Mouse (Mus musculus) spleen, adult 2 months (tissue): ENCODE measurements around the gene Zfp825. TPM values are rescaled to one million over a fixed set of nuclear protein-coding genes. Genes with fewer than 3 reads are reported as not detected.
"Not testable (repeated sequence)": the region's sequence is repeated elsewhere in the genome, so short reads cannot be mapped to it uniquely, and the experiment has no call there.

Source experiments
- DNase-seq, 2 experiments: peaks; one replicate each; pipeline versions ENCODE4 v3.0.0 to v3.0.0-alpha.2; 2012 to 2021; ENCODE audit warnings: low spot score in 2 of 2, low read depth in 1 of 2
- H3K27ac ChIP-seq: fragments of 200-500 bp; 2 replicates; pipeline ENCODE4 v1.5.1; 2012; ENCODE audit warnings: low read length, inconsistent platforms; ENCODE audit not compliant: insufficient read depth
- H3K27me3 ChIP-seq: fragments of 200-500 bp; 2 replicates; pipeline ENCODE4 v1.6.1; 2012; ENCODE audit warnings: mild to moderate bottlenecking, moderate library complexity, low read length, inconsistent platforms; ENCODE audit not compliant: control insufficient read depth, insufficient read depth
- H3K36me3 ChIP-seq: fragments of 200-500 bp; 2 replicates; pipeline ENCODE4 v1.6.1; 2012; ENCODE audit warnings: mild to moderate bottlenecking, low read length, inconsistent platforms; ENCODE audit not compliant: control insufficient read depth, insufficient read depth
- H3K4me1 ChIP-seq: fragments of 200-500 bp; 2 replicates; pipeline ENCODE4 v1.6.1; 2011; ENCODE audit warnings: inconsistent platforms; ENCODE audit not compliant: control insufficient read depth, insufficient read depth, insufficient read length
- H3K4me3 ChIP-seq: fragments of 200-500 bp; 2 replicates; pipeline ENCODE4 v1.5.1; 2011; ENCODE audit warnings: mild to moderate bottlenecking, inconsistent platforms; ENCODE audit not compliant: insufficient read depth, insufficient read length; ENCODE audit errors: extremely low read depth
- CTCF ChIP-seq: fragments of 200-500 bp; IDR thresholded peaks from 2 replicates; pipeline ENCODE4 v1.5.1; 2011; ENCODE audit warnings: mild to moderate bottlenecking, inconsistent platforms; ENCODE audit not compliant: insufficient read depth, insufficient read length, insufficient replicate concordance; ENCODE audit errors: extremely low read depth
- POLR2A ChIP-seq: fragments of 200-500 bp; IDR thresholded peaks from 2 replicates; pipeline ENCODE4 v1.6.1; 2011; ENCODE audit warnings: low read depth, low read length, inconsistent platforms
- WGBS: fragments of 180-500 bp; shearing (Covaris S2); methylation state at CpG from one replicate; pipeline ENCODE4 v1.1.7; 2018; 5-methylcytosine and 5-hydroxymethylcytosine counted together
- polyA plus RNA-seq: library from polyadenylated mRNA; depleted of rRNA; stranded (reverse); fragments of >200 nt; gene quantifications from 2 replicates; pipeline ENCODE4 v1.2.3, GENCODE M21; 2012; rRNA removed

The Zfp825 gene
- 0.40 and 0.55 TPM in 2 replicates for polyA plus RNA-seq

DNA sequence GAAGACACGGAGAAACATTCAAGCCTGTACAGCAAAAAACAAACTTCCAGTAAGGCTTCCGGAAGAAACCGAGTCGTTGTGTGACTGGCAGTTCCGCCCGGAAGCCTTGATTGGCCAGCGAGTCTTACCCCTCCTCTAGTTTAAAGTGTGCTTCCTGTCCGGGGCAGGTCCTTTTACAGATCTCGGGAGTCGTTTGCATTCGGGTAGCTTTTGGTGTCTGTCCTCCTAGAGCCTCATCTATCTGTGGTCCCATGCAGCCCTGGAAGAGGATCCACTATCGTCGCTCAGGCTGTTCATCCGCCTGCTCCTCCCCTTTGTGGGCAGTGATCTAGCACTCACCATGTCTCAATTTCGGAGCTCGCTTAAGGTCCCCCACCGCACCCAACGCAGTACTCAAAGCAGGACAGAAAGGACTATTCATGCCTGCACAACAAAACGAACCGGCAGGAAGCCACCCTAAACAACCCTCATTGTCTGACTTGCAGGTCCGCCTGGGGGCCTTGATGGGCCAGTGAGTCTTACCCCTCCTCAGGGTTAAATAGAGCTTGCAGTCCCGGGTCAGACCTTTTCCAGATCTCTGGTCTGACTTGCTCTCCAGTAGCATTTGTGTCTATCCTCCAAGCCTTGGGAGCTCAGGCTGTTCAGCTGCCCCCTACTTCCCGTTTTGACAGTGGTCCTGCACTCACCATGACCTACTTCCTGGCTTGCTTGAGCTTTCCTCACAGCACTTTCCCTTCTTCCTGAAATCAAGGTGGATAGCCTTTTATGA, at the start of gene Zfp825:
TSS of gene Zfp825 (minus strand) at position 82 of the 769 bp plus-strand sequence.
- Histone ChIP-seq H3K27ac (peak within 1 kb of the TSS; percentile 92), H3K4me1 (peaks cover 2% of the 10 kb centered on the region), H3K36me3 (no peaks in the 10 kb centered on the region), H3K27me3 (no peaks in the 10 kb centered on the region), H3K4me3 (peak within 1 kb of the TSS; percentile 81)
- TF ChIP-seq POLR2A (no peak; the same call in 1 of the 2 replicates), CTCF (no peak)
- under 1% methylated on average over 23 of the region's 23 CpGs for WGBS
- peak; percentile 65 to 67 for DNase-seq

DNA sequence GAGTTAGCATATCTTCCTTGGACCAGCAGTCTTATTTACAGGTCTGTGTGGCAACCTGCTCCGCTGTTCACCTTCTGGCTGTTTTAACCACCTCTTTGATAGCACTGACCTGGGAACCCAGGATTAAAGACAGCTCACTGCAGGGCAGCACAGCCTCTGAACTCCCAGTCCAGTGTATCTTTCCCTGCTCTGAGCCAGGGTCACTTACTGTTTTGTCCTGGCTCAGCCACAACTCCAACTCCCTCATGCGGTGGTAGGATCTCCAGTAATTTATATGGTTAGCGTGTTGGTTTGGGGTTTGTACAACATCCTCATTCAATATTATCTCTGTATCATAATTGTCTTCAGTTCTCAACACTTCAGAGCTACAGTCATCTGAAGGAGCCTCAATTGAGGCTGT, 41.6 kb upstream of the Zfp825 start:
- WGBS, result 92% methylated on average over 3 of the region's 3 CpGs
- H3K4me3 ChIP-seq, H3K27me3 ChIP-seq, DNase-seq, H3K27ac ChIP-seq, H3K4me1 ChIP-seq, H3K36me3 ChIP-seq: not testable (repeated sequence)

DNA sequence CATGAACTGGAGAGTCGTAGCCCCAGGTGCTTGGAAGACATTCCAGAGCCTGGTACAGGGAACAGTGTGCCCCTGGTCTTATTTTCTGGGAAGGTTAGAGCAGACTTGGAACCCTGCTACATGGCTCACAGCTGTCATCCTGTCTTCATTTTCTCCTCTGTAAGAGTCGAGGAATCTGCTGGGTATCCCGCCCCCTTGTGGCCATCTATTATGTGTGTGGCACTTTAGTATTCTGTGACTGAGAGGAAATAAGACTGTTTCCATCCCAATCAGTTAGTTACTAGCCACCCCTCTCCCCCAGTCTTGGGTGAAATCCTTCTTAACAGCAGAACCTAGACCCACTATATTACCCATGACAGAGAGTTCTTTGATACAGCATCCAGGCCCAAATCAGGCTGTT, 41.1 kb upstream of the Zfp825 start:
- TF ChIP-seq CTCF, result peak; percentile 10; the same call in 1 of the 2 replicates
- not testable (repeated sequence) for H3K4me3 ChIP-seq, H3K27ac ChIP-seq, H3K27me3 ChIP-seq, H3K4me1 ChIP-seq, H3K36me3 ChIP-seq
- WGBS, result 21% methylated on average over 3 of the region's 3 CpGs
- peak; percentile 33 to 41 for DNase-seq

DNA sequence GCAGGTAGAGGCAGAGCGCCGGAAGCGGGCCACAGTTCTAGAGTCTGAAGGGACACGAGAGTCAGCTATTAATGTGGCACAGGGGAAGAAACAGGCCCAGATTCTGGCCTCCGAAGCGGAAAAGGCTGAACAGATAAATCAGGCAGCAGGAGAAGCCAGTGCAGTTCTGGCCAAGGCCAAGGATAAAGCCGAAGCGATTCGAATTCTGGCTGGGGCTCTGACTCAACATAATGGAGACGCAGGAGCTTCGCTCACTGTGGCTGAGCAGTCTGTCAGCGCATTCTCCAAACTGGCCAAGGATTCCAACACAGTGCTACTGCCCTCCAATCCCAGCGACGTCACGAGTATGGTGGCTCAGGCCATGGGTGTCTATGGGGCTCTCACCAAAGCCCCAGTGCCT, 40.3 kb upstream of the Zfp825 start:
- H3K27me3 ChIP-seq, result no peaks in the 10 kb centered on the region
- no peak overlapping the region for H3K4me3 ChIP-seq
- no peak overlapping the region for H3K27ac ChIP-seq
- H3K4me1 ChIP-seq, result no peaks in the 10 kb centered on the region
- WGBS, result 94% methylated on average over 15 of the region's 15 CpGs
- no peak for DNase-seq
- no peak for TF ChIP-seq CTCF
- TF ChIP-seq POLR2A, result no peak
- H3K36me3 ChIP-seq, result no peaks in the 10 kb centered on the region

DNA sequence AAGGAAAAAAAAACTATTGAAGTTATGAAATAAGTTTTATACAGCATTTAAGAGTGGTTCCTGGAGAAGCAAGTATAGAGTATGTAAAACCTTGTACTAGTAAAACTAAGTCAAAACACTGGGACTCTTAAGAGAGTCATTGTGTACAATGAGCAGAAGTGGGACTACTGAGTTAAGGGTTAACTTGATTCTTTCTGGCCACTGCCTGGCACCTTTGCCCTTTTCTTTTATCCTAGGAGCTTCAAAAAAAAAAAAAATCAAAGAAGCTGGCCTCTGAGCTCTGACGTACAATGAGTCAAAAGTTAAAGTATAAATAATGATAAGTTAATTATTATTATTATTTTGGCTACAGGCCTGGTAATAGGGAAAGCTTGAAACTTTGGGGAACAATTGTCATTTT, 37.5 kb upstream of the Zfp825 start:
- WGBS, result 71% methylated on average over 1 of the region's 1 CpGs
- H3K4me3 ChIP-seq, DNase-seq, H3K27ac ChIP-seq, H3K36me3 ChIP-seq, H3K27me3 ChIP-seq, H3K4me1 ChIP-seq: not testable (repeated sequence)

DNA sequence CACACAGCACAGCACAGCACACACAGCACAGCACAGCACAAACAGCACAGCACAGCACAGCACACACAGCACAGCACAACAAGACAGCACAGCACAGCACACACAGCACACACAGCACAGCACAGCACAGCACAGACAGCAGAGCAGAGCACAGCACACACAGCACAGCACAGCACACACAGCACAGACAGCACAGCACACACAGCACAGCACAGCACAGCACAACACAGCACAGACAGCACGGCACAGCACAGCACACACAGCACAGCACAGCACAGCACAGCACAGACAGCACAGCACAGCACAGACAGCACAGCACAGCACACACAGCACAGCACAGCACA, 35.6 kb upstream of the Zfp825 start:
- not testable (repeated sequence) for DNase-seq, H3K36me3 ChIP-seq, H3K27ac ChIP-seq, H3K4me1 ChIP-seq, H3K27me3 ChIP-seq, H3K4me3 ChIP-seq
- 24% methylated on average over 1 of the region's 1 CpGs for WGBS

DNA sequence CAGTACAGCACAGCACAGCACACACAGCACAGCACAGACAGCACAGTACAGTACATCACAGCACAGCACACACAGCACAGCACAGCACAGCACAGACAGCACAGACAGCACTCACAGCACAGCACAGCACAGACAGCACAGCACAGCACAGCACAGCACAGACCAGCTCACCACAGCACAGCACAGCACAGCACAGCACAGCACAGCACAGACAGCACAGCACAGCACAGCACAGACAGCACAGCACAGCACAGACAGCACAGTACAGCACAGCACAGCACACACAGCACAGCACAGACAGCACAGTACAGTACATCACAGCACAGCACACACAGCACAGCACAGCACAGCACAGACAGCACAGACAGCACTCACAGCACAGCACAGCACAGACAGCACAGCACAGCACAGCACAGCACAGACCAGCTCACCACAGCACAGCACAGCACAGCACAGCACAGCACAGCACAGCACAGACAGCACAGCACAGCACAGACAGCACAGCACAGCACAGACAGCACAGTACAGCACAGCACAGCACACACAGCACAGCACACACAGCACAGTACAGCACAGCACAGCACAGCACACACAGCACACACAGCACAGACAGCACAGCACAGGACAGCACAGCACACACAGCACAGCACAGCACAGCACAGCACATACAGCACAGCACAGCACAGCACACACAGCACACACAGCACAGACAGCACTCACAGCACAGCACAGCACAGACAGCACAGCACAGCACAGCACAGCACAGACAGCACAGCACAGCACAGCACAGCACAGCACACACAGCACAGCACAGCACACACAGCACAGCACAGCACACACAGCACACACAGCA, 35.0 kb upstream of the Zfp825 start:
- not testable (repeated sequence) for H3K36me3 ChIP-seq, H3K27me3 ChIP-seq, H3K4me3 ChIP-seq, H3K27ac ChIP-seq, H3K4me1 ChIP-seq, DNase-seq
